Mouse (Mus musculus): Measurements from ENCODE around the gene Csn1s1. TPM values are rescaled to one million over a fixed set of nuclear protein-coding genes. Genes with fewer than 3 reads are reported as not detected.

The Csn1s1 gene
- not detected for polyA plus RNA-seq (2014; fragmentation: Illumina TruSeq; extraction: RNeasy Lipid Tissue Mini Kit (QIAGEN cat#74804))

DNA sequence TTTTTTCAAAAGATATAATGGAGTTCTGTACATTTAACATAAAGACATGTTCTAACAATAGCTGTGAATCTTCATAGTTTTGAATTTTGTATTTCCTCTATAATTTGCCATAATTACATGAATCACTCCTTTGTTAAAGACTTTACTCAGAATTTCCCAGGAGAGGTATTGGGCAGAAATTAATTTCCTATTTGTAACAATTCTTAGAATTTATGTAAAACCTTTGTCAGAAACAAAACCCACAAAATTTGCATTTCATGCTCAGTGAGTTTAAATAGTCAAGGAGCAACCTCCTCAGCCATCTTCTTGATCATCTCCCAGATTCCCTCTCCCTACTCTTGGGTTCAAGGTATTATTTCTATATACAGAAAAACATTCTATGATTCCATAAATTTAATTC lies at the start of gene Csn1s1:
Gene Csn1s1 (plus strand): TSS at position 301 of the 400 bp plus-strand sequence.

DNA sequence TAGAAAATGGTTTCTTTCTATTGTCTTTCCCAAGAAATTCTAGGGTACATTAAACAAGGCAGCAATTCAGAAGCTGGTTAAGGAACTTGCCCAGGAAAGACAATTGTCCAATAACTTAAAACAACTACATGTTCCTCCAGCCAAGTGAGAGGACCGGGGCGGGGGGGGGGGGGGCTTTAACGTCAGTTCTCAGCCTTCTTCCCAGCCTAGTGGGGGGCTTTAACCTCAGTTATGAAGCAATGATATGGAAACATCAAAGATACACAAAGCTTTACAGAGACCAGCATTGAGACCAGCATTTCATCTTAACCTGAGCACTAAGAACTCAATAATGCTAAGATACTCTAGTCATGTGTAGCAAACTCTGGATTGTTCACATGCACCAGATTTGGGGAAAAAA lies 33.5 kb downstream of the Csn1s1 start, which contains the start of gene Csn2:
Gene Csn2 (minus strand): TSS at position 101 of the 400 bp plus-strand sequence.

Other genes starting within 250 kb of the Csn1s1 start
- gene Ugt2b38, start 242.0 kb upstream of the Csn1s1 start, polyA plus RNA-seq (2014; fragmentation: Illumina TruSeq; extraction: RNeasy Lipid Tissue Mini Kit (QIAGEN cat#74804)), result not detected
- not detected for gene Ugt2a2, start 183.9 kb upstream of the Csn1s1 start, polyA plus RNA-seq (2014; fragmentation: Illumina TruSeq; extraction: RNeasy Lipid Tissue Mini Kit (QIAGEN cat#74804))
- not detected for gene Gm43638, start 179.4 kb upstream of the Csn1s1 start, polyA plus RNA-seq (2014; fragmentation: Illumina TruSeq; extraction: RNeasy Lipid Tissue Mini Kit (QIAGEN cat#74804))
- not detected for gene Ugt2a1, start 175.3 kb upstream of the Csn1s1 start, polyA plus RNA-seq (2014; fragmentation: Illumina TruSeq; extraction: RNeasy Lipid Tissue Mini Kit (QIAGEN cat#74804))
- gene Sult1b1, start 128.0 kb upstream of the Csn1s1 start, polyA plus RNA-seq (2014; fragmentation: Illumina TruSeq; extraction: RNeasy Lipid Tissue Mini Kit (QIAGEN cat#74804)), result not detected
- gene Sult1d1, start 97.2 kb upstream of the Csn1s1 start, polyA plus RNA-seq (2014; fragmentation: Illumina TruSeq; extraction: RNeasy Lipid Tissue Mini Kit (QIAGEN cat#74804)), result 2.6 TPM
- not detected for gene Sult1e1, start 74.6 kb upstream of the Csn1s1 start, polyA plus RNA-seq (2014; fragmentation: Illumina TruSeq; extraction: RNeasy Lipid Tissue Mini Kit (QIAGEN cat#74804))
- gene Csn2, start 33.4 kb downstream of the Csn1s1 start, polyA plus RNA-seq (2014; fragmentation: Illumina TruSeq; extraction: RNeasy Lipid Tissue Mini Kit (QIAGEN cat#74804)), result not detected
- not detected for gene Csn1s2a, start 108.4 kb downstream of the Csn1s1 start, polyA plus RNA-seq (2014; fragmentation: Illumina TruSeq; extraction: RNeasy Lipid Tissue Mini Kit (QIAGEN cat#74804))
- gene Csn1s2b, start 141.9 kb downstream of the Csn1s1 start, polyA plus RNA-seq (2014; fragmentation: Illumina TruSeq; extraction: RNeasy Lipid Tissue Mini Kit (QIAGEN cat#74804)), result not detected
- gene Prr27, start 159.5 kb downstream of the Csn1s1 start, polyA plus RNA-seq (2014; fragmentation: Illumina TruSeq; extraction: RNeasy Lipid Tissue Mini Kit (QIAGEN cat#74804)), result not detected
- gene Odam, start 218.8 kb downstream of the Csn1s1 start, polyA plus RNA-seq (2014; fragmentation: Illumina TruSeq; extraction: RNeasy Lipid Tissue Mini Kit (QIAGEN cat#74804)), result not detected